Mouse (Mus musculus) hindbrain, postnatal 0 days (tissue): ENCODE results near the gene Sema3b. TPM values are rescaled to one million over a fixed set of nuclear protein-coding genes. Genes with fewer than 3 reads are reported as not detected.
A peak's percentile ranks its signal among the peaks of the same experiment; 100 is the strongest.

ENCODE experiments used
- ATAC-seq: fragments of 200-750 bp; cut with Nextera tagmentation; 2 replicates; pipeline ENCODE4 v1.8.0; 2017; ENCODE audit warnings: mild to moderate bottlenecking, moderate TSS enrichment, moderate library complexity
- DNase-seq: peaks from one replicate; pipeline ENCODE4 v3.0.0-alpha.2; 2015; ENCODE audit warnings: low spot score
- H3K27ac ChIP-seq: fragments of 300-500 bp; sonication (generic); 2 replicates; pipeline ENCODE4 v1.5.1; 2014; ENCODE audit warnings: mild to moderate bottlenecking
- H3K27me3 ChIP-seq: fragments of 300-500 bp; sonication (generic); 2 replicates; pipeline ENCODE4 v1.6.1; 2014; ENCODE audit warnings: low read length, mixed read lengths; ENCODE audit not compliant: insufficient read depth
- H3K36me3 ChIP-seq: fragments of 300-500 bp; sonication (generic); 2 replicates; pipeline ENCODE4 v1.6.1; 2014; ENCODE audit warnings: low read length, mixed read lengths; ENCODE audit not compliant: insufficient read depth
- H3K4me1 ChIP-seq: fragments of 300-500 bp; sonication (generic); 2 replicates; pipeline ENCODE4 v1.6.1; 2014; ENCODE audit warnings: antibody characterized with exemption, low read length, mixed read lengths; ENCODE audit not compliant: insufficient read depth
- H3K4me2 ChIP-seq: fragments of 300-500 bp; sonication (generic); 2 replicates; pipeline ENCODE4 v1.6.1; 2014; ENCODE audit warnings: low read depth, mild to moderate bottlenecking, low read length, moderate library complexity, mixed read lengths
- H3K4me3 ChIP-seq: fragments of 300-500 bp; sonication (generic); 2 replicates; pipeline ENCODE4 v1.5.1; 2014; ENCODE audit warnings: low read length
- H3K9ac ChIP-seq: fragments of 300-500 bp; sonication (generic); replicated peaks from 2 replicates; pipeline ENCODE4 v1.6.1; 2014; ENCODE audit warnings: mild to moderate bottlenecking, low read length, moderate library complexity, mixed read lengths
- H3K9me3 ChIP-seq: fragments of 300-500 bp; sonication (generic); 2 replicates; pipeline ENCODE4 v1.6.1; 2016; ENCODE audit warnings: low read length, mixed read lengths
- CTCF ChIP-seq: IDR thresholded peaks from 2 replicates; pipeline ENCODE4 v1.5.1; 2016; ENCODE audit warnings: antibody characterized with exemption, control low read depth, low read depth
- WGBS: fragments of 180-500 bp; shearing (Covaris S2); extraction: QIAGEN DNeasy Blood & Tissue Kit; methylation state at CpG from one replicate; pipeline ENCODE4 v1.1.7; 2014; 5-methylcytosine and 5-hydroxymethylcytosine counted together
- polyA plus RNA-seq: library from polyadenylated mRNA; unstranded; fragments of >200 nt; fragmentation: Nextera tagmentation; extraction: Ambion mirVana; gene quantifications from 2 replicates; pipeline ENCODE4 v1.2.1, GENCODE M21; 2015
- total RNA-seq: library from RNA; depleted of rRNA; stranded (reverse); fragments of >200 nt; gene quantifications from 2 replicates; pipeline ENCODE4 v1.2.3, GENCODE M21; 2014

The Sema3b gene
- total and polyA plus RNA-seq, 2 experiments from 2014 or later: 8.3 to 11.2 TPM

DNA sequence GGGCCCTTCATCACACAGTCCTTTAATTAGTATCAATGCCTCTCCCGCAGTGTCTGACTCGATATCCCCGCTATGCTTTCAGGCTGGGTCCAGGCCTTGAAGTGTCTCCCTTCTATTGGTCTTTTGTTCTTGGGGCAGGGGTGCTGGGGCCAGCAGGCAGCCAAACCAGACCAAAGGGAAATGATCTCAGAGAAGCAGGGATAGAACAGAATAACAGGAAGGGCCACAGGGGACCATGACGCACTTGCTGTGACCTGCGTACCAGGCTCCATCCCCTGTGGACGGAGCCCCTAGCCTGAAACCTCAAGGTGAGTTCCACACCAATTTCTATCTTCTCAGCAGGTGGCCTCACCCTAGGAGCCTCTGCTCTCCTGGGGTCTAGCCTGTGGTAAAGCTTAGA is 9.1 kb upstream of the Sema3b start:
- WGBS: 79% methylated on average over 6 of the region's 6 CpGs
- no peak for TF ChIP-seq CTCF
- Histone ChIP-seq H3K27ac (peak overlapping the region; percentile 71), H3K9ac (no peak overlapping the region), H3K27me3 (no peaks in the 10 kb centered on the region), H3K9me3 (no peaks in the 10 kb centered on the region), H3K4me1 (no peaks in the 10 kb centered on the region), H3K4me2 (no peak overlapping the region), H3K4me3 (no peak overlapping the region), H3K36me3 (peaks cover 36% of the 10 kb centered on the region)
- ATAC-seq: no peak
- DNase-seq: no peak

DNA sequence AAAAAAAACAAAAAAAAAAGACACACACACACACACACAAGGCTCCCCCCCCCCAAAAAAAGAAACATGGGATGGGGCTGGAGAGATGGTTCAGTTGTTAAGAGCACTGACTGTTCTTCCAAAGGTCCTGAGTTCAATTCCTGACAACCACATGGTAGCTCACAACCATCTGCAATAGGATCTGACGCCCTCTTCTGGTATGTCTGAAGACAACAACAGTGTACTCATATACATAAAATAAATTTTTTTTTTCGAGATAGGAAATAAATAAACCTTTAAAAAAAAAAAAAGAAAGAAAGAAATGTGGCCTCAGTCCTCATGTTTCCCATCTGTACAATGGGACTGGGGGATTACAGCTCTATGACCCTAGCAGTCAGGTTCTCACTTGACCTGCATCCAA is 8.4 kb upstream of the Sema3b start:
- H3K36me3 ChIP-seq: peaks cover 33% of the 10 kb centered on the region
- no peak overlapping the region for H3K9ac ChIP-seq
- no peak overlapping the region for H3K27ac ChIP-seq
- H3K4me3 ChIP-seq: no peak overlapping the region
- TF ChIP-seq CTCF: peak; percentile 25; the same call in 1 of the 2 replicates
- H3K4me1 ChIP-seq: no peaks in the 10 kb centered on the region
- H3K4me2 ChIP-seq: no peak overlapping the region
- H3K27me3 ChIP-seq: no peaks in the 10 kb centered on the region
- ATAC-seq: no peak
- no peaks in the 10 kb centered on the region for H3K9me3 ChIP-seq
- 76% methylated on average over 2 of the region's 2 CpGs for WGBS
- no peak for DNase-seq

DNA sequence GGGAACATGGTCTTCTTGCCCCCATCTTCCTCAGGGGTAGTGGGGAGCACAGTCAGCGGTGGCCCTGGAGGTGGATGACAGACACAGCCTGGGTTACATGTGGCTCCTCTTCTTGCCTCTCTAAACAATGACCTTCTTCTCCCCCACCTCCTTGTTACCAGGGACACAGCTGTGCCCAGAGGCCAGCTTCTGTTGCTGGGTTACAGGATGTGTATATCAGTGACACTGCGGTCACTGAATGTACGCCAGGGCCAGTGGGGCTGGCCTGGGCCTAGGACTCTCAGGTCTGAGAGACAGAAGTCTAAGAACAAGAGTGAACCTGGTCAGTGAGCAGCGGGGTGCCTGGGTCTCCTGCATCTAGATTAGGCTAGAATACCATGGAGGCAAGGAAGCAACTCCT is 6.0 kb upstream of the Sema3b start:
- 0 out of 2 replicates have a peak overlapping the region, but pooled peaks have one; percentile 41 for H3K27ac ChIP-seq
- WGBS: 39% methylated on average over 4 of the region's 4 CpGs
- peaks cover 33% of the 10 kb centered on the region for H3K36me3 ChIP-seq

DNA sequence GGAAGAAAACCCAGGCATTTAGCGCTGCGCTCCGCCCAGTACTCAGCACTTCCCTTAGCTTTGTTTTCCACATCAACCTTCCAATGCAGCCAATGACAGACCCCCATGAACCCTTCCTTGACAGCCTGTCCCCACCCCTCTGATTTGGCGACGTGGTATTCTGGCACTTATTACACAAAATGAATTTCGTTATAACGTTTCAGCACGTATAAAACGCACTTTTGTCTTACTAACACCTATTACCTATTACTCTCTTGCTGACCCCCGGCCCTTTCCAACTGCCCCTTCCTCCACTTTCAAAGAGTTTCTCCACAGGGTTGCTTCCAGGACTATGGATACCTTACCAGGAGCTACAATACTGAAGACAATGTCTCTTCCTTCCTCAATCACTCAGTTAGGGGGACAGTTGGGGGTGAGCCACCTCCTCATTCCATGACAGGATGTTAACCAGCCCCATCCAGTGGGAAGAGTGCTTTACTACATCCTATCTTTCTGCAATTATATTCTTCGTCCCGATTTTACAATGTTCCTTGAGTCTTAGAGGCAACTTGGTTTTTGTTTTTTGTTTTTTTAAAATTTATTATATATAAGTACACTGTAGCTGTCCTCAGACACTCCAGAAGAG is 4.0 kb upstream of the Sema3b start:
- H3K27ac ChIP-seq: peak overlapping the region; percentile 98
- H3K4me1 ChIP-seq: peaks cover 13% of the 10 kb centered on the region
- no peaks in the 10 kb centered on the region for H3K9me3 ChIP-seq
- peak overlapping the region; percentile 26; the same call in 1 of the 2 replicates for H3K4me3 ChIP-seq
- no peak; the same call in 1 of the 2 replicates for ATAC-seq
- H3K36me3 ChIP-seq: peaks cover 20% of the 10 kb centered on the region
- peak; percentile 64 for DNase-seq
- peak; percentile 54; the same call in 1 of the 2 replicates for TF ChIP-seq CTCF
- H3K9ac ChIP-seq: no peak overlapping the region; the same call in 1 of the 2 replicates
- H3K27me3 ChIP-seq: no peaks in the 10 kb centered on the region
- WGBS: 6% methylated on average over 12 of the region's 12 CpGs
- peak overlapping the region; percentile 56 for H3K4me2 ChIP-seq

More for the DNA sequence above, 6.0 kb upstream of the Sema3b start:
- Histone ChIP-seq H3K4me3 (no peak overlapping the region), H3K9ac (no peak overlapping the region), H3K27me3 (no peaks in the 10 kb centered on the region), H3K4me2 (no peak overlapping the region), H3K4me1 (peaks cover 13% of the 10 kb centered on the region), H3K9me3 (no peaks in the 10 kb centered on the region)
- no peak for TF ChIP-seq CTCF
- DNase-seq (peak; percentile 25), ATAC-seq (no peak)

DNA sequence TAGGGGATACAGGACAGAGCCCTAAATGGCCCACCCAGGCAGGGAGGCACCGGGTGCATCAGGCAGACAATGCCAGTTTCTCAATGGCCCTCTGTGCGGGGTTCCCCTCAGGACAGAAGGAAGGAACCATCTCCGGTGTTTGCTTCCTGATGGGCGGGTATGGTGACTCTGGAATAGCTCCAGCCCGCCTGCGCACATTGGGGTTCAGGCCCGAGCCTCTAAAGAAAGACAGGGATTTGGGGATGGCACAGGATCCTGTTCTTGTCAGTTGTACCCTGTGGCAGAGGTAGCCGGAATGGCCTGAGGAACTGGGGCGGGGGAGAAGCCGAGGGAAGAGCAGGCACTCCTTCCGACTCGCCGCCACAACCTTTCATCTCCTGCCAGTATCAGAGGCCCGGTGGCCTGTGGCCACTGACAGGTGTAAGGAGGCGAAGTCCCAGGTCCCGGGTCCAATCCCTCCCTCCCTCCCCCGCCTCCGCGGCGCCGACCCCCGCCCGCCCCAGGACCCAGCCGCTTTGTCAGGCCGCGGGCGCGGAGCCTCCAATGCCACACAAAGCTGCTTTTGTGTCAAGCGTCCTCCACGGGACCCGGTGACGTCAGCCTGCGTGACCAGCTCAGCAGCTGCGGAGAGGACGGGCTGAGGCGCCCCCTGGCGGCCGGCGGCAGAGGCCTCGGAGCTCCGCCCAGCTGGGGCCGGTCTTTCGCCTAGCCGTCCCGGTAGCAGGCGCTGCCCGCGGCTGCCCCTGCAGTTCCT is 3.3 kb upstream of the Sema3b start:
- peaks cover 18% of the 10 kb centered on the region for H3K4me1 ChIP-seq
- ATAC-seq (peak; percentile 96), DNase-seq (peak; percentile 99)
- H3K9me3 ChIP-seq: no peaks in the 10 kb centered on the region
- no peaks in the 10 kb centered on the region for H3K27me3 ChIP-seq
- peak overlapping the region; percentile 26 for H3K4me3 ChIP-seq
- H3K4me2 ChIP-seq: peak overlapping the region; percentile 56
- H3K27ac ChIP-seq: peak overlapping the region; percentile 98
- H3K9ac ChIP-seq: peak overlapping the region; percentile 58
- TF ChIP-seq CTCF: peak; percentile 80
- H3K36me3 ChIP-seq: peaks cover 16% of the 10 kb centered on the region
- WGBS: 1% methylated on average over 46 of the region's 48 CpGs

DNA sequence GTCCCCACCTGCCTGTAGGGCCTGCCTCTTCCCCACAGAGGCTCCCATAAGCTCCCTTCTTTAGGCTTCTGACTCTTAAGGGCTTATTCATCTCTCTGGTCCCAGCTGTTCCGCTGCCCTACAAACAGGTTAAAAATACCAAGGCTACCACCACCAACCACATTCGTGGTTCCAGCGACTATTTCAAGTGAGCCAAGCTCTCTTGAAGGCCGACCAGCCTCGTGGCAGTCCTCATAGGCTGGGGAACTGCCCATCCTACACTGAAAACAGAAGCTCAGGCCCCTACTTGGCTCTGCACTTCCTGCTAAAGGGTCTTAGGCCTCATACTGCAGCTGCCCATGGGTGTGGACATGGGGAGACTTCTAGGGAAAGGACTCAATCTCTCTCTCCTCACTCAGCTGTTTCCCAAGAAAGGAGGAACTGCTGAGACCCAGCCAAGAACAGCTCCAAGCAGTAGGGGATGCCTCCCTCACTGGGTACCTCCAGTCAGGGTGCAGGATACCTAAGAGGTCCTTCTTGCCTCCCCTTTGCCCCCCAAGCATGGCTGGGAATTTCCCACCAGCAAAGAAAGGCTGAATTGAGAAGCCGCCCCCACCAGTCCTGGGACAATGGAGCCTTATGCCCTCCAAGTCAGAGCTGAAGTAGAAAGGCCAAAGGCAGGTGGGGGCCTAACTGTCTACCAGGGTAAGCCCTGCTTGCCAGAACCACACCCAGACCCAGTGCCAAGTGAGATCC is 2.6 kb upstream of the Sema3b start:
- peaks cover 18% of the 10 kb centered on the region for H3K4me1 ChIP-seq
- H3K9me3 ChIP-seq: no peaks in the 10 kb centered on the region
- peak overlapping the region; percentile 56 for H3K4me2 ChIP-seq
- H3K36me3 ChIP-seq: peaks cover 16% of the 10 kb centered on the region
- peak overlapping the region; percentile 98 for H3K27ac ChIP-seq
- DNase-seq: no peak
- ATAC-seq: no peak
- H3K9ac ChIP-seq: peak overlapping the region; percentile 58
- 65% methylated on average over 6 of the region's 6 CpGs for WGBS
- no peaks in the 10 kb centered on the region for H3K27me3 ChIP-seq
- H3K4me3 ChIP-seq: no peak overlapping the region
- no peak for TF ChIP-seq CTCF
